ENCODE assay signal across 24 mouse cellular contexts in genomic region chr7:63889116-63889975, GRCm38 (mm10). TPM values are rescaled to one million over a fixed set of nuclear protein-coding genes. Genes with fewer than 3 reads are reported as not detected.
DNase-seq lines count a peak whose midpoint lies in the region; ATAC-seq lines count a peak whose summit lies in the region.
"Had no signal": no experiment of that assay in that cellular context is flagged by ENCODE, and none has a peak within 500 bp of the region (broad histone marks: within the 10 kb centered on the region; RNA-seq: fewer than 3 reads in every experiment).

No protein-coding gene starts in this region.

- H3K4me3 ChIP-seq in hindbrain, embryonic 14.5 days (replicated peaks; ENCODE audit: low read length) = no peak overlapping the region
- no peak overlapping the region for H3K4me3 ChIP-seq in hindbrain, embryonic 11.5 days (ENCODE audit: low read depth, low read length)
- no peak overlapping the region for H3K4me3 ChIP-seq in midbrain, embryonic 11.5 days (ENCODE audit: low read depth, low read length)
- H3K4me3 ChIP-seq in midbrain, embryonic 10.5 days = no peak overlapping the region
- H3K4me3 ChIP-seq in embryonic facial prominence, embryonic 10.5 days = no peak overlapping the region
- H3K4me3 ChIP-seq: embryonic facial prominence, embryonic 15.5 days; heart, embryonic 12.5 days; hindbrain, embryonic 15.5 days; intestine, embryonic 15.5 days; limb, embryonic 10.5 days had no signal

- H3K9me3 ChIP-seq in hindbrain, embryonic 14.5 days (ENCODE audit: control insufficient read depth, low read length) = no peaks in the 10 kb centered on the region
- H3K9me3 ChIP-seq in hindbrain, embryonic 11.5 days (ENCODE audit: control insufficient read depth, low read length) = no peaks in the 10 kb centered on the region
- no peaks in the 10 kb centered on the region for H3K9me3 ChIP-seq in midbrain, embryonic 11.5 days (ENCODE audit: control insufficient read depth, low read length)
- H3K9me3 ChIP-seq in midbrain, embryonic 10.5 days (replicated peaks) = no peaks in the 10 kb centered on the region
- H3K9me3 ChIP-seq in embryonic facial prominence, embryonic 10.5 days = no peaks in the 10 kb centered on the region
- H3K9me3 ChIP-seq: embryonic facial prominence, embryonic 15.5 days; heart, embryonic 12.5 days; hindbrain, embryonic 15.5 days; intestine, embryonic 15.5 days; limb, embryonic 10.5 days had no signal

- H3K9ac ChIP-seq in hindbrain, embryonic 14.5 days = no peak overlapping the region
- H3K9ac ChIP-seq in hindbrain, embryonic 11.5 days (ENCODE audit: low read depth, low read length) = no peak overlapping the region
- H3K9ac ChIP-seq in midbrain, embryonic 11.5 days (ENCODE audit: low read length) = no peak overlapping the region
- H3K9ac ChIP-seq: embryonic facial prominence, embryonic 15.5 days; heart, embryonic 12.5 days; hindbrain, embryonic 15.5 days; intestine, embryonic 15.5 days had no signal

- no peak overlapping the region for H3K4me2 ChIP-seq in hindbrain, embryonic 14.5 days (replicated peaks)
- no peak overlapping the region for H3K4me2 ChIP-seq in hindbrain, embryonic 11.5 days (replicated peaks; ENCODE audit: low read depth, low read length)
- H3K4me2 ChIP-seq in midbrain, embryonic 11.5 days = no peak overlapping the region
- H3K4me2 ChIP-seq: embryonic facial prominence, embryonic 15.5 days; heart, embryonic 12.5 days; hindbrain, embryonic 15.5 days; intestine, embryonic 15.5 days; liver, embryonic 11.5 days had no signal

- no peak overlapping the region for H3K27ac ChIP-seq in hindbrain, embryonic 14.5 days
- no peak overlapping the region for H3K27ac ChIP-seq in hindbrain, embryonic 11.5 days (ENCODE audit: low read depth, low read length)
- H3K27ac ChIP-seq in midbrain, embryonic 11.5 days (ENCODE audit: low read depth, low read length) = no peak overlapping the region
- H3K27ac ChIP-seq in midbrain, embryonic 10.5 days (replicated peaks) = no peak overlapping the region
- no peak overlapping the region for H3K27ac ChIP-seq in embryonic facial prominence, embryonic 10.5 days (replicated peaks)
- H3K27ac ChIP-seq: embryonic facial prominence, embryonic 15.5 days; hindbrain, embryonic 15.5 days; intestine, embryonic 15.5 days; limb, embryonic 10.5 days; stomach, postnatal 0 days had no signal

- peaks cover 4% of the 10 kb centered on the region; the same call in 1 of the 2 replicates for H3K4me1 ChIP-seq in hindbrain, embryonic 14.5 days (replicated peaks; ENCODE audit: control insufficient read depth, insufficient read depth, low read length)
- H3K4me1 ChIP-seq in hindbrain, embryonic 11.5 days (replicated peaks; ENCODE audit: control insufficient read depth, insufficient read depth, low read length) = no peaks in the 10 kb centered on the region
- no peaks in the 10 kb centered on the region for H3K4me1 ChIP-seq in midbrain, embryonic 11.5 days (ENCODE audit: control insufficient read depth, insufficient read depth, low read length)
- H3K4me1 ChIP-seq in midbrain, embryonic 10.5 days = peaks cover 15% of the 10 kb centered on the region
- H3K4me1 ChIP-seq in embryonic facial prominence, embryonic 10.5 days = peaks cover 8% of the 10 kb centered on the region; the same call in 1 of the 2 replicates
- H3K4me1 ChIP-seq: intestine, embryonic 15.5 days; limb, embryonic 10.5 days had no signal

- peaks cover 26% of the 10 kb centered on the region for H3K36me3 ChIP-seq in hindbrain, embryonic 14.5 days (replicated peaks; ENCODE audit: control insufficient read depth, insufficient read depth)
- peaks cover 11% of the 10 kb centered on the region; the same call in 1 of the 2 replicates for H3K36me3 ChIP-seq in hindbrain, embryonic 11.5 days (ENCODE audit: control insufficient read depth, insufficient read depth, low read length)
- H3K36me3 ChIP-seq in midbrain, embryonic 11.5 days (ENCODE audit: control insufficient read depth, insufficient read depth, low read length) = peaks cover 4% of the 10 kb centered on the region; the same call in 1 of the 2 replicates
- peaks cover 45% of the 10 kb centered on the region for H3K36me3 ChIP-seq in midbrain, embryonic 10.5 days
- H3K36me3 ChIP-seq in embryonic facial prominence, embryonic 10.5 days (replicated peaks) = peaks cover 34% of the 10 kb centered on the region

- H3K27me3 ChIP-seq in hindbrain, embryonic 14.5 days (ENCODE audit: control insufficient read depth, insufficient read depth, low read length) = no peaks in the 10 kb centered on the region
- H3K27me3 ChIP-seq in hindbrain, embryonic 11.5 days (ENCODE audit: control insufficient read depth, insufficient read depth, low read length) = no peaks in the 10 kb centered on the region
- H3K27me3 ChIP-seq in midbrain, embryonic 11.5 days (ENCODE audit: control insufficient read depth, insufficient read depth, low read length) = no peaks in the 10 kb centered on the region
- H3K27me3 ChIP-seq in midbrain, embryonic 10.5 days (ENCODE audit: low read depth, poor library complexity, severe bottlenecking) = no peaks in the 10 kb centered on the region
- no peaks in the 10 kb centered on the region for H3K27me3 ChIP-seq in embryonic facial prominence, embryonic 10.5 days (replicated peaks; ENCODE audit: low read depth, poor library complexity, severe bottlenecking)
- H3K27me3 ChIP-seq: embryonic facial prominence, embryonic 15.5 days; heart, embryonic 12.5 days; hindbrain, embryonic 15.5 days; intestine, embryonic 15.5 days had no signal

- 0 out of 2 replicates have a peak, but pooled peaks have one; percentile 29 for ATAC-seq in hindbrain, embryonic 14.5 days (ENCODE audit: low FRiP score)
- ATAC-seq in hindbrain, embryonic 11.5 days (ENCODE audit: low FRiP score) = no peak
- ATAC-seq in midbrain, embryonic 11.5 days (ENCODE audit: low FRiP score) = 0 out of 2 replicates have a peak, but pooled peaks have one; percentile 18
- ATAC-seq: activated CD4-positive, CD25-positive, alpha-beta regulatory T cell, adult 4 months; forebrain, embryonic 14.5 days; intestine, embryonic 15.5 days had no signal

- 76% methylated on average over 9 of the region's 9 CpGs for WGBS in hindbrain, embryonic 14.5 days
- 77% methylated on average over 9 of the region's 9 CpGs for WGBS in hindbrain, embryonic 11.5 days
- 66% methylated on average over 9 of the region's 9 CpGs for WGBS in midbrain, embryonic 11.5 days
- WGBS in midbrain, embryonic 10.5 days = 71% methylated on average over 9 of the region's 9 CpGs
- 74% methylated on average over 9 of the region's 9 CpGs for WGBS in embryonic facial prominence, embryonic 10.5 days

- peak; percentile 65 for DNase-seq in cerebellum, adult 9-10 months
- no peak for DNase-seq in cerebellum, postnatal 4 days (ENCODE audit: low spot score in 2 of 2)
- DNase-seq in hindbrain, embryonic 14.5 days (ENCODE audit: low spot score) = no peak
- no peak for DNase-seq in hindbrain, embryonic 11.5 days (ENCODE audit: low spot score)
- no peak for DNase-seq in midbrain, embryonic 11.5 days (ENCODE audit: low spot score, missing footprints)
- DNase-seq in midbrain, embryonic 10.5 days (ENCODE audit: low spot score) = no peak
- DNase-seq in embryonic facial prominence, embryonic 10.5 days (ENCODE audit: low spot score) = no peak
- DNase-seq in Muller cell, postnatal 12 days (ENCODE audit: inconsistent ontology term) = no peak
- DNase-seq: adrenal gland, postnatal 14 days; embryo, embryonic 11 days; gastrocnemius, postnatal 25 days; kidney, postnatal 14 days; lung, adult 18-20 months; lung, postnatal 36 days had no signal

RNA-seq across cellular contexts. Expression of gene E030018B13Rik, which starts 27.3 kb away (rescaled TPM):
- polyA plus RNA-seq in hindbrain, embryonic 14.5 days (2014; fragmentation: Nextera tagmentation; extraction: Ambion mirVana) = not detected in 2 replicates
- polyA plus RNA-seq in hindbrain, embryonic 11.5 days (2014; fragmentation: Nextera tagmentation; extraction: Ambion mirVana) = 0.28 TPM in 1 of 2 replicates, not detected in the other
- 0.14 TPM in 1 of 2 replicates, not detected in the other for polyA plus RNA-seq in midbrain, embryonic 11.5 days (2014; fragmentation: Nextera tagmentation; extraction: Ambion mirVana)
- not detected in 2 replicates for polyA plus RNA-seq in midbrain, embryonic 10.5 days (2016; fragmentation: Nextera tagmentation; extraction: Ambion mirVana)
- polyA plus RNA-seq in embryonic facial prominence, embryonic 10.5 days (2016; fragmentation: Nextera tagmentation; extraction: Ambion mirVana) = not detected in 2 replicates
- polyA plus RNA-seq: brain, embryonic 14.5 days; forebrain, embryonic 14.5 days; heart, embryonic 12.5 days; hindbrain, embryonic 15.5 days; intestine, embryonic 15.5 days; limb, embryonic 10.5 days; liver, embryonic 11.5 days; stomach, postnatal 0 days had no signal

RNA-seq across cellular contexts. Expression of gene Klf13, which starts 49.4 kb away (rescaled TPM):
- polyA plus RNA-seq in hindbrain, embryonic 14.5 days (2014; fragmentation: Nextera tagmentation; extraction: Ambion mirVana) = 25.2 and 25.4 TPM in 2 replicates
- polyA plus RNA-seq in hindbrain, embryonic 11.5 days (2014; fragmentation: Nextera tagmentation; extraction: Ambion mirVana) = 30.4 and 35.4 TPM in 2 replicates
- polyA plus RNA-seq in midbrain, embryonic 11.5 days (2014; fragmentation: Nextera tagmentation; extraction: Ambion mirVana) = 31.5 and 32.0 TPM in 2 replicates
- 29.6 and 34.1 TPM in 2 replicates for polyA plus RNA-seq in midbrain, embryonic 10.5 days (2016; fragmentation: Nextera tagmentation; extraction: Ambion mirVana)
- polyA plus RNA-seq in embryonic facial prominence, embryonic 10.5 days (2016; fragmentation: Nextera tagmentation; extraction: Ambion mirVana) = 22.1 and 23.9 TPM in 2 replicates
